Mouse (Mus musculus): ENCODE data around the gene Atf7. TPM values are rescaled to one million over a fixed set of nuclear protein-coding genes. Genes with fewer than 3 reads are reported as not detected.
A peak's percentile ranks its signal among the peaks of the same experiment; 100 is the strongest.

Atf7 gene
- total RNA-seq, 1 experiment, result 12.4 TPM

DNA sequence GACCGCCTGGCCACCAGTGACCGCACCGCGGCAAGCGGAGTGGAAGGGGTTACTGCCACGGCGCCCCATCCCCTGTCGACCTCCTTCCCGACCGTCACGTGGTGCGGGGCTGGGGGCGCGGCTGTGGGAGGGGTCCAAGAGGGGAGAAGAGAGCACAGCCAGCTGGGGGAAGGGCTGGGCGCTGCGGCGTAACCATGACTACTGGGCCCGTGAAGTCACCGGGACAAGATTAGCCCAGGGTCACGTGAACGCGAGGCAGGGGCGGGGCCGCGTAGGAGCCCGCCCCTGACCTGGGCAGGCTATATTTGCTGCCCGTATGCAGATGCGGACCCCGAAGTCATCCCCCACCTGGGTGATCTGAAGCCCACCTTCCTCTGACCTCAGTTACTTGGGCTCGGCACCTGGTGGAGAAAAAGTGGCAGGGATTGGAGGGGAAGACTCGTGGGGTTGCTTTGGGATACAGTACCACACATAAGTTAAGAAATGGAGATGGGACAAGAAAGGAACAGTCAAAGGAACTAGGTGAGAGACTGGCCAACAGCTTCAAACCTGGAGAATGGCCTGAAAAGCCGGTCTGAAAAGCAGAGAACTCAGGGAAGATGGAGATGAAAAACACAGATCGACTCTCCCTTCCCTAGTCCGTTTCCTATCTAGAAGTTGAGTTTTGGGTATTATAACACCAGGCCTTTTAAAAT is 114.5 kb downstream of the Atf7 start:
- no peak for TF ChIP-seq ZC3H11A (IDR thresholded peaks at IDR 0.05; ENCODE audit: borderline replicate concordance, low read depth, low read length)
- TF ChIP-seq CHD2 (IDR thresholded peaks at IDR 0.05; ENCODE audit: low read depth, low read length), result 0 out of 2 replicates have a peak, but pooled peaks have one; percentile 42
- Histone ChIP-seq H3K27ac (ENCODE audit: insufficient read depth, low read depth, low read length, poor library complexity, severe bottlenecking) (peak overlapping the region; percentile 52; the same call in 1 of the 2 replicates), H3K4me1 (ENCODE audit: control insufficient read depth in 2 of 2, insufficient read depth in 2 of 2, low read length in 2 of 2, poor library complexity in 1 of 2) (peaks cover 0 to 16% of the 10 kb centered on the region in 2 experiments; a peak in 3 of 4 replicates), H3K9me3 (ENCODE audit: control insufficient read depth, insufficient read depth, low read depth, low read length) (no peaks in the 10 kb centered on the region), H3K4me3 (ENCODE audit: insufficient read depth in 1 of 2, low read depth in 1 of 2, low read length in 2 of 2, poor library complexity in 1 of 2, severe bottlenecking in 1 of 2) (peak overlapping the region; percentile 70 to 89), H3K36me3 (ENCODE audit: control insufficient read depth, insufficient read depth, low read length, poor library complexity, severe bottlenecking) (no peaks in the 10 kb centered on the region), H3K9ac (ENCODE audit: insufficient read depth, low read depth, low read length, poor library complexity, severe bottlenecking) (peak overlapping the region; percentile 85)
- peak; percentile 97 for DNase-seq (ENCODE audit: low read depth, low spot score)
- in situ Hi-C loops (cut with MboI; ENCODE audit: low sequenced_read_pairs in 2 of 2, unreplicated experiment in 2 of 2), result no loop called here

DNA sequence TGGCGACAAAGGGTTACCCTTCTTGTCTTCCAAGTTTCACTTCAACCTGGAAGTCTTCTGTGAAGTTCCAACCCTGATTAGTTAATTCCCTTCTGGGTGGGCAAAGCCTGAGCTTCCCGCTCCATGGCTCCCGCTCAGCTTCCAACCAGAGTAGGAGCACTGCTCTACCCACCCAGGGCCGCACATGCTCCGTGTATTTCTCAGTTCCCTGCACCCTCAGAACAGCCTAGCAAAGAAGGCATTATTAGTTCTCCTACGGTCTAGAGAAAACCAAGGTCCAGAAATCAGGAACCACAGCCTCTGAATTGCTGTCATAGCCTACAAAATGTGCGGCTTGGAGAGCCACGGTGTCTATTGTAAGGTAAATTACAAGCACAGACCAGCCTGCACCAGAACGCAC is 115.2 kb downstream of the Atf7 start:
- peaks cover 3% of the 10 kb centered on the region for H3K36me3 ChIP-seq (ENCODE audit: control insufficient read depth, insufficient read depth, low read length, poor library complexity, severe bottlenecking)
- H3K4me1 ChIP-seq (ENCODE audit: control insufficient read depth in 2 of 2, insufficient read depth in 2 of 2, low read length in 2 of 2, poor library complexity in 1 of 2), result peaks cover 0 to 16% of the 10 kb centered on the region in 2 experiments; a peak in 3 of 4 replicates

DNA sequence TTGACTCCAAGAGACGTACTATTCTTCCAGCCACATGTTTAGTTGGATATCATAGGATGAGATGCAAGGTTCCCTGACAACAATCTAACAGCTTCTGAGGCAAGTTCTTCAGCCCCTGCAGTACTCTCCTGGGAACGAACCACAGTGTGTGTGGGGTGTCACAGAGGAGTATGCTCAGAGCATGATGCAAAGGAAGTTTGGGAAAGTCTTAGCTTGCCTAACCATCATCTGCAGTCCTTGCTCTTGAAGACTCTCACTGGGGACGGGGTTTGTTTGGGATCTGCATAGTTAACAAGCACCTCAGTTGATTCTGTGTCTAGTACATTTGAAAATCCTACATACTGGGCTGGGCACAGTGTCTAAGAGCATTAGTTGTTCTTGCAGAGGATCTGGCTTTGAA is 116.9 kb downstream of the Atf7 start:
- peaks cover 17% of the 10 kb centered on the region for H3K36me3 ChIP-seq (ENCODE audit: control insufficient read depth, insufficient read depth, low read length, poor library complexity, severe bottlenecking)
- H3K9ac ChIP-seq (ENCODE audit: insufficient read depth, low read depth, low read length, poor library complexity, severe bottlenecking), result no peak overlapping the region
- no peaks in the 10 kb centered on the region for H3K9me3 ChIP-seq (ENCODE audit: control insufficient read depth, insufficient read depth, low read depth, low read length)
- no peak for DNase-seq (ENCODE audit: low read depth, low spot score)
- TF ChIP-seq CHD2 (IDR thresholded peaks at IDR 0.05; ENCODE audit: low read depth, low read length) (peak; percentile 18; the same call in 1 of the 2 replicates), HCFC1 (IDR thresholded peaks at IDR 0.05; ENCODE audit: borderline replicate concordance, insufficient read depth, low read length) (no peak)
- in situ Hi-C loops (cut with MboI; ENCODE audit: low sequenced_read_pairs in 2 of 2, unreplicated experiment in 2 of 2), result no loop called here
- H3K4me1 ChIP-seq (ENCODE audit: control insufficient read depth in 2 of 2, insufficient read depth in 2 of 2, low read length in 2 of 2, poor library complexity in 1 of 2), result peaks cover 0 to 17% of the 10 kb centered on the region in 2 experiments; a peak in 3 of 4 replicates
- H3K4me3 ChIP-seq (ENCODE audit: insufficient read depth in 1 of 2, low read depth in 1 of 2, low read length in 2 of 2, poor library complexity in 1 of 2, severe bottlenecking in 1 of 2), result no peak overlapping the region
- H3K27ac ChIP-seq (ENCODE audit: insufficient read depth, low read depth, low read length, poor library complexity, severe bottlenecking), result no peak overlapping the region

More for the DNA sequence above, 115.2 kb downstream of the Atf7 start:
- Histone ChIP-seq H3K9me3 (ENCODE audit: control insufficient read depth, insufficient read depth, low read depth, low read length) (no peaks in the 10 kb centered on the region), H3K9ac (ENCODE audit: insufficient read depth, low read depth, low read length, poor library complexity, severe bottlenecking) (peak overlapping the region; percentile 85), H3K4me3 (ENCODE audit: insufficient read depth in 1 of 2, low read depth in 1 of 2, low read length in 2 of 2, poor library complexity in 1 of 2, severe bottlenecking in 1 of 2) (peak overlapping the region; percentile 70 to 89), H3K27ac (ENCODE audit: insufficient read depth, low read depth, low read length, poor library complexity, severe bottlenecking) (peak overlapping the region; percentile 52)
- DNase-seq (ENCODE audit: low read depth, low spot score), result peak; percentile 40
- TF ChIP-seq ZNF384 (IDR thresholded peaks at IDR 0.05; ENCODE audit: low read depth, low read length), result no peak
- no peak for TF ChIP-seq CHD2 (IDR thresholded peaks at IDR 0.05; ENCODE audit: low read depth, low read length)
- no peak for TF ChIP-seq ZC3H11A (IDR thresholded peaks at IDR 0.05; ENCODE audit: borderline replicate concordance, low read depth, low read length)
- no peak for TF ChIP-seq MAFK (IDR thresholded peaks at IDR 0.05; ENCODE audit: insufficient read depth, low read depth, low read length)
- no peak for TF ChIP-seq HCFC1 (IDR thresholded peaks at IDR 0.05; ENCODE audit: borderline replicate concordance, insufficient read depth, low read length)
- in situ Hi-C loops (cut with MboI; ENCODE audit: low sequenced_read_pairs in 2 of 2, unreplicated experiment in 2 of 2), result no loop called here

DNA sequence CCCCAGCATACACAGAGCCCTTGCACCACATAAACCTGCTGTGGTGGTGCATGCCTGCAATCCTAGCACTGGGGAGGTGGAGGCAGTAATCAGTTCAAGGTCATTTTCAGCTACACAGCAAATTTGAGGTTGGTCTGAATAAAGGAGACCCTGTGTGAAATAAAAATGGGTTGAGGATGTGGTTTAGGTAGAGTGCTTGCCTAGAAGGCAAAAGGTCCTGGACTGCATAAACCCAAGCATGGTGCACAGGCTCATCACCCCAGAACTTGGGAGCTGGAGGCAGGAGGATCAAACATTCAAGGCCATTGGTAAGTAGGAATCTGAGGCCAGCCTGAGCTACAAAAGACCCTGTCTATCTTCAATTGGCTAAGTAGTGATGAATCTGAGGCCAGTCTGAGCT is 117.7 kb downstream of the Atf7 start:
- H3K27ac ChIP-seq (ENCODE audit: insufficient read depth, low read depth, low read length, poor library complexity, severe bottlenecking), result no peak overlapping the region
- no peaks in the 10 kb centered on the region for H3K9me3 ChIP-seq (ENCODE audit: control insufficient read depth, insufficient read depth, low read depth, low read length)
- no peak for TF ChIP-seq ZC3H11A (IDR thresholded peaks at IDR 0.05; ENCODE audit: borderline replicate concordance, low read depth, low read length)
- TF ChIP-seq MAFK (IDR thresholded peaks at IDR 0.05; ENCODE audit: insufficient read depth, low read depth, low read length), result no peak
- no peak for TF ChIP-seq CHD2 (IDR thresholded peaks at IDR 0.05; ENCODE audit: low read depth, low read length)
- H3K4me3 ChIP-seq (ENCODE audit: insufficient read depth in 1 of 2, low read depth in 1 of 2, low read length in 2 of 2, poor library complexity in 1 of 2, severe bottlenecking in 1 of 2), result no peak overlapping the region
- in situ Hi-C loops (cut with MboI; ENCODE audit: low sequenced_read_pairs in 2 of 2, unreplicated experiment in 2 of 2), result no loop called here
- H3K4me1 ChIP-seq (ENCODE audit: control insufficient read depth in 2 of 2, insufficient read depth in 2 of 2, low read length in 2 of 2, poor library complexity in 1 of 2), result peaks cover 0 to 17% of the 10 kb centered on the region in 2 experiments; a peak in 3 of 4 replicates
- H3K9ac ChIP-seq (ENCODE audit: insufficient read depth, low read depth, low read length, poor library complexity, severe bottlenecking), result no peak overlapping the region
- no peak for DNase-seq (ENCODE audit: low read depth, low spot score)
- peaks cover 22% of the 10 kb centered on the region for H3K36me3 ChIP-seq (ENCODE audit: control insufficient read depth, insufficient read depth, low read length, poor library complexity, severe bottlenecking)

DNA sequence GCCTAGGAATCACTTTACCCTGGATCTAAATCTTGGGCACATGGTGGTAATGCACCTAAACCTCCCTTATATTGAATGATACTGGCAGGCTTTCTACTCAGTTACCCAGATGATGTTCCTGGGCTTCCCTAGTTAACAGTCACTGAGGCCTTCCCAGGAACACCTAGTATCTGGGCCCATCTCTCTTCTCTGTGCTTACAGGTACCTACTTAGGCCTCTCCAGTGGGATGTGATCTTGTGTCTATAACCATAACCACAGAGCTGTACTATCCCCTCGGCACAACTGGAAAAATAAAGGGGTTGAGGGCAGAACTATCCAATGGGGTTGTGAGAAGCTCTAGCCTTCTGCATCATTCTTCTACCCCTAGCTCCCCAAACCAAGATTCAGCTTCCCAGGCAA is 118.4 kb downstream of the Atf7 start:
- in situ Hi-C loops (cut with MboI; ENCODE audit: low sequenced_read_pairs in 2 of 2, unreplicated experiment in 2 of 2), result no loop called here

More for the DNA sequence above, 118.4 kb downstream of the Atf7 start:
- peaks cover 0 to 18% of the 10 kb centered on the region in 2 experiments; a peak in 3 of 4 replicates for H3K4me1 ChIP-seq (ENCODE audit: control insufficient read depth in 2 of 2, insufficient read depth in 2 of 2, low read length in 2 of 2, poor library complexity in 1 of 2)
- H3K27ac ChIP-seq (ENCODE audit: insufficient read depth, low read depth, low read length, poor library complexity, severe bottlenecking), result no peak overlapping the region
- H3K36me3 ChIP-seq (ENCODE audit: control insufficient read depth, insufficient read depth, low read length, poor library complexity, severe bottlenecking), result peaks cover 28% of the 10 kb centered on the region
- H3K9ac ChIP-seq (ENCODE audit: insufficient read depth, low read depth, low read length, poor library complexity, severe bottlenecking), result no peak overlapping the region
- no peak for TF ChIP-seq CHD2 (IDR thresholded peaks at IDR 0.05; ENCODE audit: low read depth, low read length)
- TF ChIP-seq ZC3H11A (IDR thresholded peaks at IDR 0.05; ENCODE audit: borderline replicate concordance, low read depth, low read length), result no peak
- TF ChIP-seq MAFK (IDR thresholded peaks at IDR 0.05; ENCODE audit: insufficient read depth, low read depth, low read length), result no peak
- no peak for TF ChIP-seq HCFC1 (IDR thresholded peaks at IDR 0.05; ENCODE audit: borderline replicate concordance, insufficient read depth, low read length)
- no peak for DNase-seq (ENCODE audit: low read depth, low spot score)
- H3K9me3 ChIP-seq (ENCODE audit: control insufficient read depth, insufficient read depth, low read depth, low read length), result no peaks in the 10 kb centered on the region
- no peak overlapping the region for H3K4me3 ChIP-seq (ENCODE audit: insufficient read depth in 1 of 2, low read depth in 1 of 2, low read length in 2 of 2, poor library complexity in 1 of 2, severe bottlenecking in 1 of 2)

All from ES-E14 (cell line).